Comparison of ENCODE assay signal across 19 mouse cellular contexts in genomic region chr15:30964046-30964445, GRCm38 (mm10).
DNase-seq lines count a peak whose midpoint lies in the region; ATAC-seq lines count a peak whose summit lies in the region.
"Had no signal": no experiment of that assay in that cellular context is flagged by ENCODE, and none has a peak within 500 bp of the region (broad histone marks: within the 10 kb centered on the region; RNA-seq: fewer than 3 reads in every experiment).

No protein-coding gene starts in this region.

- H3K36me3 ChIP-seq in heart, embryonic 10.5 days = no peaks in the 10 kb centered on the region
- H3K36me3 ChIP-seq in midbrain, embryonic 11.5 days (ENCODE audit: control insufficient read depth, insufficient read depth, low read length) = no peaks in the 10 kb centered on the region
- 0 out of 2 replicates have a peak, but pooled peaks cover 2% of the 10 kb centered on the region for H3K36me3 ChIP-seq in midbrain, embryonic 15.5 days (replicated peaks)
- H3K36me3 ChIP-seq: G1E had no signal

- H3K27ac ChIP-seq in heart, embryonic 10.5 days = no peak overlapping the region
- H3K27ac ChIP-seq in midbrain, embryonic 11.5 days (ENCODE audit: low read depth, low read length) = no peak overlapping the region
- H3K27ac ChIP-seq in midbrain, embryonic 15.5 days = no peak overlapping the region

- H3K4me1 ChIP-seq in heart, embryonic 10.5 days = no peaks in the 10 kb centered on the region
- no peaks in the 10 kb centered on the region for H3K4me1 ChIP-seq in midbrain, embryonic 11.5 days (ENCODE audit: control insufficient read depth, insufficient read depth, low read length)
- H3K4me1 ChIP-seq in midbrain, embryonic 15.5 days = no peaks in the 10 kb centered on the region

- WGBS in heart, embryonic 10.5 days = 87% methylated on average over 7 of the region's 7 CpGs
- WGBS in midbrain, embryonic 11.5 days = 95% methylated on average over 7 of the region's 7 CpGs
- WGBS in midbrain, embryonic 15.5 days = 92% methylated on average over 7 of the region's 7 CpGs

- peak; percentile 61 for DNase-seq in heart, embryonic 10.5 days (ENCODE audit: low spot score)
- no peak for DNase-seq in heart, adult 18-20 months
- DNase-seq in midbrain, embryonic 11.5 days (ENCODE audit: low spot score, missing footprints) = peak; percentile 56
- DNase-seq: adrenal gland, adult 2 months; adrenal gland, adult 8-10 months; adrenal gland, postnatal 10 days; adrenal gland, postnatal 14 days; adrenal gland, postnatal 25 days; adrenal gland, postnatal 36 days; B cell, adult 2 months; cerebellum, adult 11 months; cerebellum, adult 11-12 months; cerebellum, adult 18-20 months had no signal

- no peak overlapping the region for H3K4me2 ChIP-seq in midbrain, embryonic 11.5 days
- H3K4me2 ChIP-seq in midbrain, embryonic 15.5 days = no peak overlapping the region

- H3K27me3 ChIP-seq in heart, embryonic 10.5 days (ENCODE audit: insufficient read depth, poor library complexity, severe bottlenecking) = no peaks in the 10 kb centered on the region
- H3K27me3 ChIP-seq in midbrain, embryonic 11.5 days (ENCODE audit: control insufficient read depth, insufficient read depth, low read length) = no peaks in the 10 kb centered on the region
- no peaks in the 10 kb centered on the region for H3K27me3 ChIP-seq in midbrain, embryonic 15.5 days (replicated peaks)
- H3K27me3 ChIP-seq: CH12.LX had no signal

- no peak for ATAC-seq in midbrain, embryonic 11.5 days (ENCODE audit: low FRiP score)
- no peak for ATAC-seq in midbrain, embryonic 15.5 days (replicated peaks)
- ATAC-seq: activated CD4-positive, CD25-positive, alpha-beta regulatory T cell, adult 4 months; CD4-positive, CD25-positive, alpha-beta regulatory T cell, adult 4 months; Patski had no signal

- no peak overlapping the region for H3K9ac ChIP-seq in midbrain, embryonic 11.5 days (ENCODE audit: low read length)
- no peak overlapping the region for H3K9ac ChIP-seq in midbrain, embryonic 15.5 days

- H3K4me3 ChIP-seq in heart, embryonic 10.5 days = no peak overlapping the region
- H3K4me3 ChIP-seq in midbrain, embryonic 11.5 days (ENCODE audit: low read depth, low read length) = no peak overlapping the region
- no peak overlapping the region for H3K4me3 ChIP-seq in midbrain, embryonic 15.5 days

- H3K9me3 ChIP-seq in heart, embryonic 10.5 days = no peaks in the 10 kb centered on the region
- H3K9me3 ChIP-seq in midbrain, embryonic 11.5 days (ENCODE audit: control insufficient read depth, low read length) = no peaks in the 10 kb centered on the region
- H3K9me3 ChIP-seq in midbrain, embryonic 15.5 days = no peaks in the 10 kb centered on the region
- H3K9me3 ChIP-seq: G1E had no signal

Comparison
In these comparisons a context has a peak if more than half of its experiments do, and no peak if none do; other contexts are left out.
1. DNase-seq: peak in heart, embryonic 10.5 days (single experiment) and midbrain, embryonic 11.5 days (single experiment); none in heart, adult 18-20 months (0 of 2).